Mouse (Mus musculus): Measurements from ENCODE around the gene Mertk. TPM values are rescaled to one million over a fixed set of nuclear protein-coding genes. Genes with fewer than 3 reads are reported as not detected.
"Not testable (repeated sequence)": the region's sequence is repeated elsewhere in the genome, so short reads cannot be mapped to it uniquely, and the experiment has no call there.

Mertk gene
- total RNA-seq (2017) = 0.41 TPM in 1 of 2 replicates, not detected in the other

- peak; percentile 33; the same call in 1 of the 2 replicates for ATAC-seq (replicated peaks; ENCODE audit: low read depth, poor library complexity, severe bottlenecking)
Measured at GRCm38 (mm10) chr2:128698693-128699181, at the start of gene Mertk. TSS of gene Mertk (plus strand) at chr2:128698956.

- no peak for ATAC-seq (replicated peaks; ENCODE audit: low read depth, poor library complexity, severe bottlenecking)
Measured at GRCm38 (mm10) chr2:128680661-128681060, 18.1 kb upstream of the Mertk start.

GRCm38 (mm10) chr2:128686921-128687557 is 11.7 kb upstream of the Mertk start, which contains the start of gene Anapc1:
TSS of gene Anapc1 (minus strand) at chr2:128687391.
- ATAC-seq (replicated peaks; ENCODE audit: low read depth, poor library complexity, severe bottlenecking) = peak; percentile 99

- ATAC-seq (replicated peaks; ENCODE audit: low read depth, poor library complexity, severe bottlenecking) = no peak
Measured at GRCm38 (mm10) chr2:128687558-128688120, 11.1 kb upstream of the Mertk start.

GRCm38 (mm10) chr2:128692336-128692735 is 6.4 kb upstream of the Mertk start:
- no peak for ATAC-seq (replicated peaks; ENCODE audit: low read depth, poor library complexity, severe bottlenecking)

- no peak for ATAC-seq (replicated peaks; ENCODE audit: low read depth, poor library complexity, severe bottlenecking)
Measured at GRCm38 (mm10) chr2:128692771-128693170, 6.0 kb upstream of the Mertk start.

- ATAC-seq (replicated peaks; ENCODE audit: low read depth, poor library complexity, severe bottlenecking) = no peak
Measured at GRCm38 (mm10) chr2:128693236-128693635, 5.5 kb upstream of the Mertk start.

GRCm38 (mm10) chr2:128693828-128694227 is 4.9 kb upstream of the Mertk start:
- ATAC-seq (replicated peaks; ENCODE audit: low read depth, poor library complexity, severe bottlenecking) = not testable (repeated sequence)

GRCm38 (mm10) chr2:128694548-128694947 is 4.2 kb upstream of the Mertk start:
- no peak for ATAC-seq (replicated peaks; ENCODE audit: low read depth, poor library complexity, severe bottlenecking)

GRCm38 (mm10) chr2:128696426-128696825 is 2.3 kb upstream of the Mertk start:
- no peak for ATAC-seq (replicated peaks; ENCODE audit: low read depth, poor library complexity, severe bottlenecking)

- ATAC-seq (replicated peaks; ENCODE audit: low read depth, poor library complexity, severe bottlenecking) = no peak
Measured at GRCm38 (mm10) chr2:128697047-128697446, 1.7 kb upstream of the Mertk start.

GRCm38 (mm10) chr2:128697566-128697965 is 1.2 kb upstream of the Mertk start:
- ATAC-seq (replicated peaks; ENCODE audit: low read depth, poor library complexity, severe bottlenecking) = no peak

GRCm38 (mm10) chr2:128698140-128698692 is 540 bp upstream of the Mertk start:
- peak; percentile 96 for ATAC-seq (replicated peaks; ENCODE audit: low read depth, poor library complexity, severe bottlenecking)

- ATAC-seq (replicated peaks; ENCODE audit: low read depth, poor library complexity, severe bottlenecking) = 0 out of 2 replicates have a peak, but pooled peaks have one; percentile 6
Measured at GRCm38 (mm10) chr2:128699201-128699885, 587 bp downstream of the Mertk start.

- no peak for ATAC-seq (replicated peaks; ENCODE audit: low read depth, poor library complexity, severe bottlenecking)
Measured at GRCm38 (mm10) chr2:128704474-128704873, 5.7 kb downstream of the Mertk start.

- ATAC-seq (replicated peaks; ENCODE audit: low read depth, poor library complexity, severe bottlenecking) = no peak
Measured at GRCm38 (mm10) chr2:128709264-128709663, 10.5 kb downstream of the Mertk start.

- ATAC-seq (replicated peaks; ENCODE audit: low read depth, poor library complexity, severe bottlenecking) = no peak
Measured at GRCm38 (mm10) chr2:128710609-128711008, 11.9 kb downstream of the Mertk start.

- ATAC-seq (replicated peaks; ENCODE audit: low read depth, poor library complexity, severe bottlenecking) = no peak
Measured at GRCm38 (mm10) chr2:128712940-128713339, 14.2 kb downstream of the Mertk start.

- ATAC-seq (replicated peaks; ENCODE audit: low read depth, poor library complexity, severe bottlenecking) = no peak
Measured at GRCm38 (mm10) chr2:128713548-128714003, 14.8 kb downstream of the Mertk start.

GRCm38 (mm10) chr2:128714724-128715241 is 16.0 kb downstream of the Mertk start:
- no peak for ATAC-seq (replicated peaks; ENCODE audit: low read depth, poor library complexity, severe bottlenecking)
